Comparison of ENCODE assay signal across 8 mouse cellular contexts in the genomic region with DNA sequence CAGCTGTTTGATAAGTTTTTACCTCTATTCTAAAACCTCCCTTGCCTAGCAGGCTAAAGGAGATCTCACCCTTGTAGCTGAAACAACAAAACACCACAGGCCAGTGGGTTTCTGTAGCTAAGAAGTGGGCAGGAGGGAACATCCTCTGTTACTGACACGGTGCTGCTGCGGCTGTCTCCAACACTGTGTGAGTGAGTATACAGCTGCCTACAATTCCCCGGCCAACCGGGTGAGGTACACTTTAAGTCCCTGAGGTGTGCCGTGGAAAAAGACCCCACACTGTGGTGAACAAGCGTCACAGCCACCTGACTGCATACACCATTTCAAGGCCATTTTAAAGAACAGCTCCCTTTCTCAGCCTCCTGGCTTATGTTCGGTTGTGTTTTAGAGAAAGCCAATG.
DNase-seq lines count a peak whose midpoint lies in the region; ATAC-seq lines count a peak whose summit lies in the region.
"Had no signal": no experiment of that assay in that cellular context is flagged by ENCODE, and none has a peak within 500 bp of the region (broad histone marks: within the 10 kb centered on the region; RNA-seq: fewer than 3 reads in every experiment).

No protein-coding gene starts in this region.

- peak overlapping the region; percentile 15; the same call in 1 of the 2 replicates for H3K4me2 ChIP-seq in embryonic facial prominence, embryonic 15.5 days (replicated peaks)
- H3K4me2 ChIP-seq in neural tube, embryonic 13.5 days: peak overlapping the region; percentile 13; the same call in 1 of the 2 replicates

- H3K9me3 ChIP-seq in embryonic facial prominence, embryonic 15.5 days (replicated peaks): no peaks in the 10 kb centered on the region
- H3K9me3 ChIP-seq in neural tube, embryonic 13.5 days: peaks cover 4% of the 10 kb centered on the region; the same call in 1 of the 2 replicates

- H3K36me3 ChIP-seq in embryonic facial prominence, embryonic 15.5 days: no peaks in the 10 kb centered on the region
- H3K36me3 ChIP-seq in neural tube, embryonic 13.5 days: no peaks in the 10 kb centered on the region

- no peak overlapping the region for H3K4me3 ChIP-seq in embryonic facial prominence, embryonic 15.5 days (replicated peaks)
- no peak overlapping the region for H3K4me3 ChIP-seq in neural tube, embryonic 13.5 days
- H3K4me3 ChIP-seq: erythroblast, embryonic 14.5 days had no signal

- WGBS in embryonic facial prominence, embryonic 15.5 days: 13% methylated on average over 7 of the region's 7 CpGs
- WGBS in neural tube, embryonic 13.5 days: 46% methylated on average over 7 of the region's 7 CpGs

- H3K27me3 ChIP-seq in embryonic facial prominence, embryonic 15.5 days: no peaks in the 10 kb centered on the region
- H3K27me3 ChIP-seq in neural tube, embryonic 13.5 days: no peaks in the 10 kb centered on the region

- ATAC-seq in embryonic facial prominence, embryonic 15.5 days (ENCODE audit: insufficient number of reproducible peaks, low FRiP score, low TSS enrichment, low read depth): peak; percentile 62; the same call in 1 of the 2 replicates
- ATAC-seq in neural tube, embryonic 13.5 days (ENCODE audit: low read depth): peak; percentile 69

- peak overlapping the region; percentile 87 for H3K27ac ChIP-seq in embryonic facial prominence, embryonic 15.5 days (replicated peaks)
- H3K27ac ChIP-seq in neural tube, embryonic 13.5 days (replicated peaks): peak overlapping the region; percentile 56

- intact Hi-C loops in gastrocnemius, postnatal 14 days (cut with DNase I; ENCODE audit: low total_unique reads): loop anchor here (5.0 to 10.0 kb wide), 2 partner anchors 59 to 127 kb away; no protein-coding TSS in a partner anchor

- H3K9ac ChIP-seq in embryonic facial prominence, embryonic 15.5 days: no peak overlapping the region
- peak overlapping the region; percentile 34; the same call in 1 of the 2 replicates for H3K9ac ChIP-seq in neural tube, embryonic 13.5 days

- H3K4me1 ChIP-seq in embryonic facial prominence, embryonic 15.5 days: peaks cover 15% of the 10 kb centered on the region
- H3K4me1 ChIP-seq in neural tube, embryonic 13.5 days (replicated peaks): peaks cover 14% of the 10 kb centered on the region

- DNase-seq in retina, postnatal 1 day: peak; percentile 24
- no peak for DNase-seq in retina, embryonic 14.5 days (ENCODE audit: low spot score)
- DNase-seq in kidney, postnatal 10 days: peak; percentile 25
- no peak for DNase-seq in gastrocnemius, postnatal 14 days
- no peak for DNase-seq in urinary bladder, postnatal 36 days (ENCODE audit: low spot score in 2 of 2)

Comparison
In these comparisons a context has a peak if more than half of its experiments do, and no peak if none do; other contexts are left out.
1. DNase-seq: peak in retina, postnatal 1 day (single experiment) and kidney, postnatal 10 days (single experiment); none in retina, embryonic 14.5 days (single experiment), gastrocnemius, postnatal 14 days (single experiment) and urinary bladder, postnatal 36 days (0 of 2).